Mouse (Mus musculus): ENCODE results near the gene Sfn. TPM values are rescaled to one million over a fixed set of nuclear protein-coding genes. Genes with fewer than 3 reads are reported as not detected.
A peak's percentile ranks its signal among the peaks of the same experiment; 100 is the strongest.

Sfn gene
- polyA plus RNA-seq, 1 experiment from 2014 or later: 18.6 TPM

GRCm38 (mm10) chr4:133603056-133603455 lies 1.1 kb upstream of the Sfn start:
- no peak overlapping the region for H3K4me2 ChIP-seq (ENCODE audit: low read depth)
- no peaks in the 10 kb centered on the region for H3K4me1 ChIP-seq (ENCODE audit: control insufficient read depth, insufficient read depth, low read length)
- no peak for DNase-seq (ENCODE audit: low spot score)
- no peak overlapping the region for H3K27ac ChIP-seq (ENCODE audit: low read depth, low read length)
- no peak overlapping the region for H3K9ac ChIP-seq (ENCODE audit: low read length)
- peaks cover 39% of the 10 kb centered on the region for H3K27me3 ChIP-seq (ENCODE audit: control insufficient read depth, insufficient read depth, low read length)
- no peak for ATAC-seq (ENCODE audit: insufficient read depth, low FRiP score, low TSS enrichment)
- no peak overlapping the region for H3K4me3 ChIP-seq (ENCODE audit: low read depth, low read length)
- 89% methylated on average over 5 of the region's 5 CpGs for WGBS
- no peaks in the 10 kb centered on the region for H3K36me3 ChIP-seq (ENCODE audit: control insufficient read depth, insufficient read depth, low read length)
- no peaks in the 10 kb centered on the region for H3K9me3 ChIP-seq (ENCODE audit: control insufficient read depth, low read length)

DNA sequence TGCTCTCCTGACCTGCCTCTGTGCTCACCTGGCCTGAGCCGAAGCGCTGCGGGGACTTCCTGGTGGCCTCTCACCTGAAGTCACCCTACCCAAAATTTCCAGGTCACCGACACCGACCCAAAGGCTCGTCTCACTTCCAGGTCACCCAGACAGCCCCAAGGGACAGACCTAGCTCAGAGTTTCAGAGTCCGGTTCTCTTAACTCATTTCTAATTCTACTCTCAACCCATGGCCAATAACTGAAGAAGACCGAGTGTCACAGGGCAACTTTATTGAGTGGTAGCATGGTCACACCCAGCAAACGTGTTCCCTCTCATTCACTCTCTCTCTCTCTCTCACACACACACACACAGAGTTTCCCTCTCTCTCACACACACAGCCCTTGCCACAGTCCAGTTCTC lies 1.7 kb downstream of the Sfn start:
- Histone ChIP-seq H3K9ac (ENCODE audit: low read length) (no peak overlapping the region), H3K4me1 (ENCODE audit: control insufficient read depth, insufficient read depth, low read length) (no peaks in the 10 kb centered on the region), H3K4me2 (ENCODE audit: low read depth) (peak overlapping the region; percentile 72; the same call in 1 of the 2 replicates), H3K9me3 (ENCODE audit: control insufficient read depth, low read length) (no peaks in the 10 kb centered on the region), H3K27me3 (ENCODE audit: control insufficient read depth, insufficient read depth, low read length) (peaks cover 40% of the 10 kb centered on the region), H3K27ac (ENCODE audit: low read depth, low read length) (no peak overlapping the region), H3K4me3 (ENCODE audit: low read depth, low read length) (peak overlapping the region; percentile 41), H3K36me3 (ENCODE audit: control insufficient read depth, insufficient read depth, low read length) (no peaks in the 10 kb centered on the region)
- 12% methylated on average over 9 of the region's 9 CpGs for WGBS
- DNase-seq (ENCODE audit: low spot score) (no peak), ATAC-seq (ENCODE audit: insufficient read depth, low FRiP score, low TSS enrichment) (no peak)

GRCm38 (mm10) chr4:133599571-133600073 lies 2.3 kb downstream of the Sfn start:
- Histone ChIP-seq H3K36me3 (ENCODE audit: control insufficient read depth, insufficient read depth, low read length) (no peaks in the 10 kb centered on the region), H3K27ac (ENCODE audit: low read depth, low read length) (no peak overlapping the region), H3K4me3 (ENCODE audit: low read depth, low read length) (peak overlapping the region; percentile 41), H3K27me3 (ENCODE audit: control insufficient read depth, insufficient read depth, low read length) (peaks cover 40% of the 10 kb centered on the region), H3K4me2 (ENCODE audit: low read depth) (peak overlapping the region; percentile 72), H3K9me3 (ENCODE audit: control insufficient read depth, low read length) (no peaks in the 10 kb centered on the region), H3K4me1 (ENCODE audit: control insufficient read depth, insufficient read depth, low read length) (no peaks in the 10 kb centered on the region), H3K9ac (ENCODE audit: low read length) (peak overlapping the region; percentile 40; the same call in 1 of the 2 replicates)
- under 1% methylated on average over 50 of the region's 50 CpGs for WGBS
- DNase-seq (ENCODE audit: low spot score): peak; percentile 85
- ATAC-seq (ENCODE audit: insufficient read depth, low FRiP score, low TSS enrichment): peak; percentile 91

- Histone ChIP-seq H3K27me3 (ENCODE audit: control insufficient read depth, insufficient read depth, low read length) (peaks cover 40% of the 10 kb centered on the region), H3K9me3 (ENCODE audit: control insufficient read depth, low read length) (no peaks in the 10 kb centered on the region), H3K4me2 (ENCODE audit: low read depth) (peak overlapping the region; percentile 72), H3K4me1 (ENCODE audit: control insufficient read depth, insufficient read depth, low read length) (no peaks in the 10 kb centered on the region), H3K36me3 (ENCODE audit: control insufficient read depth, insufficient read depth, low read length) (no peaks in the 10 kb centered on the region), H3K4me3 (ENCODE audit: low read depth, low read length) (peak overlapping the region; percentile 41), H3K27ac (ENCODE audit: low read depth, low read length) (no peak overlapping the region), H3K9ac (ENCODE audit: low read length) (peak overlapping the region; percentile 40; the same call in 1 of the 2 replicates)
- WGBS: 28% methylated on average over 7 of the region's 7 CpGs
- no peak for ATAC-seq (ENCODE audit: insufficient read depth, low FRiP score, low TSS enrichment)
- no peak for DNase-seq (ENCODE audit: low spot score)
Observed at GRCm38 (mm10) chr4:133599116-133599515, 2.9 kb downstream of the Sfn start.

DNA sequence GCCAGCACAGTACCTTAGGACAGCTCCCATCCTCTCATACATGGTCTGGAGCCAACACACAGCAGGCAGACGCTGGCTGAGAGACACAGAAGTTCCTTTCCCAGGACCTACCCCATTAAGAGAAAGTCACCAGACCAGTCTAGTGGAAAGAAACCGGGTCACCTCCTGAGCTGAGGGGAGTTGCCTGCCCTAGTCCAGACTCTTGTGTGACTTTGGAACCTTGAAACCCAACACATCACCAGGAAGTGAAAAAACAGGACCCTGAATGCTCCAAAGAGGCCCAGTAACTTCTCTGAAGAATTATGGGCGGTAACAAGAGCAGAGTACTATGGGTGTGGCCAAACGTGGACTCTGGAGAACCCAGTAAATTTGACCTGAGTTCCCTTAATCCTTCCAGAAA lies 3.4 kb downstream of the Sfn start:
- H3K27me3 ChIP-seq (ENCODE audit: control insufficient read depth, insufficient read depth, low read length): peaks cover 40% of the 10 kb centered on the region
- ATAC-seq (ENCODE audit: insufficient read depth, low FRiP score, low TSS enrichment): no peak

GRCm38 (mm10) chr4:133596084-133596483 lies 5.9 kb downstream of the Sfn start:
- WGBS: 85% methylated on average over 6 of the region's 6 CpGs
- no peak for ATAC-seq (ENCODE audit: insufficient read depth, low FRiP score, low TSS enrichment)

More for the DNA sequence above, 3.4 kb downstream of the Sfn start:
- Histone ChIP-seq H3K9me3 (ENCODE audit: control insufficient read depth, low read length) (no peaks in the 10 kb centered on the region), H3K9ac (ENCODE audit: low read length) (no peak overlapping the region), H3K36me3 (ENCODE audit: control insufficient read depth, insufficient read depth, low read length) (no peaks in the 10 kb centered on the region), H3K4me2 (ENCODE audit: low read depth) (no peak overlapping the region), H3K27ac (ENCODE audit: low read depth, low read length) (no peak overlapping the region), H3K4me1 (ENCODE audit: control insufficient read depth, insufficient read depth, low read length) (no peaks in the 10 kb centered on the region), H3K4me3 (ENCODE audit: low read depth, low read length) (no peak overlapping the region)
- WGBS: 51% methylated on average over 4 of the region's 4 CpGs
- no peak for DNase-seq (ENCODE audit: low spot score)

DNA sequence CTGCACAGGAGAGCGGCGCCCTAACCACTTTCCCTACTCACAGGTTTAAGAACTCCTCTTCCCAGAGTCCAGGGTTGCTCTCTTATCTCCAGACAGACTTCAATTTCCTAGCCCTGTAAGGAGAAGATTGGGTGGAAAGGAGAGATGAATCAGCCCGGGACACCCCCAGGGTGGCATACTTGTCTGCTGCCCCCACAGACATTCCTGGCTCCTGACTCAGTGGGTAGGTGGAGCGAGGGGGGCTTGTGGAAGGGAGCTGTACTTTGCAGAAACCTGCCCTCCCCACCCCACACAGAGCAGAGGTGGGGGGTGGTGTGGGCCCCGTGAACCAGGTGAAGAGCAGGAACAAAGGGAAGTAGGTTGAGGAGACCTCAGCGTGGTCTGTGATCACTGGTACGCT lies 6.4 kb downstream of the Sfn start:
- Histone ChIP-seq H3K4me1 (ENCODE audit: control insufficient read depth, insufficient read depth, low read length) (no peaks in the 10 kb centered on the region), H3K9ac (ENCODE audit: low read length) (no peak overlapping the region), H3K4me3 (ENCODE audit: low read depth, low read length) (no peak overlapping the region), H3K27me3 (ENCODE audit: control insufficient read depth, insufficient read depth, low read length) (peaks cover 23% of the 10 kb centered on the region), H3K27ac (ENCODE audit: low read depth, low read length) (no peak overlapping the region), H3K36me3 (ENCODE audit: control insufficient read depth, insufficient read depth, low read length) (peaks cover 2% of the 10 kb centered on the region), H3K9me3 (ENCODE audit: control insufficient read depth, low read length) (no peaks in the 10 kb centered on the region), H3K4me2 (ENCODE audit: low read depth) (no peak overlapping the region)
- WGBS: 75% methylated on average over 7 of the region's 7 CpGs
- no peak for ATAC-seq (ENCODE audit: insufficient read depth, low FRiP score, low TSS enrichment)
- DNase-seq (ENCODE audit: low spot score): no peak

More at GRCm38 (mm10) chr4:133596084-133596483, 5.9 kb downstream of the Sfn start:
- no peak overlapping the region for H3K4me3 ChIP-seq (ENCODE audit: low read depth, low read length)
- no peak for DNase-seq (ENCODE audit: low spot score)
- no peaks in the 10 kb centered on the region for H3K36me3 ChIP-seq (ENCODE audit: control insufficient read depth, insufficient read depth, low read length)
- no peak overlapping the region for H3K9ac ChIP-seq (ENCODE audit: low read length)
- H3K9me3 ChIP-seq (ENCODE audit: control insufficient read depth, low read length): no peaks in the 10 kb centered on the region
- H3K27me3 ChIP-seq (ENCODE audit: control insufficient read depth, insufficient read depth, low read length): peaks cover 24% of the 10 kb centered on the region
- no peak overlapping the region for H3K4me2 ChIP-seq (ENCODE audit: low read depth)
- H3K4me1 ChIP-seq (ENCODE audit: control insufficient read depth, insufficient read depth, low read length): no peaks in the 10 kb centered on the region
- no peak overlapping the region for H3K27ac ChIP-seq (ENCODE audit: low read depth, low read length)

DNA sequence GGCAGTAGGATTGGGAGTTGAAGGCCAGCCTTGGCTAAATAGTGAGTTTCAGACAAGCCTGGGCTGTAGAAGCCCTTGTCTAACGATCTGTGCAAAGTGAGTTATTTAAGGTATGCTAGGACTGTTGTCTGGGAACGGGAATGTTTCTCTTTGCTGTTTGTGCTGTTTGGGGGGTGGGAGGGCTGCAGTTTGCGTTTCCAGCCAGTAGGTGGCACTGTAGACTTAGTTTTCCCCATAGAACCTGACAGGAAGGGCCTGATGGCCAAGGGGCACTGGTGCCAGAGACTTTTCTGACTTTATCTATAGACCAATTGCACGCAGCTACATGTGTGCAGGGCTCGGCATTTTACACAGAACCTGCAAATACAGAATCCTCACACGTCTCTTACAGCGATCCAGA lies 9.4 kb downstream of the Sfn start:
- H3K4me2 ChIP-seq (ENCODE audit: low read depth): no peak overlapping the region
- no peaks in the 10 kb centered on the region for H3K9me3 ChIP-seq (ENCODE audit: control insufficient read depth, low read length)
- H3K27me3 ChIP-seq (ENCODE audit: control insufficient read depth, insufficient read depth, low read length): no peaks in the 10 kb centered on the region
- DNase-seq (ENCODE audit: low spot score) (peak; percentile 85), ATAC-seq (ENCODE audit: insufficient read depth, low FRiP score, low TSS enrichment) (no peak)
- 34% methylated on average over 7 of the region's 7 CpGs for WGBS
- no peaks in the 10 kb centered on the region for H3K4me1 ChIP-seq (ENCODE audit: control insufficient read depth, insufficient read depth, low read length)
- no peak overlapping the region for H3K4me3 ChIP-seq (ENCODE audit: low read depth, low read length)
- no peak overlapping the region for H3K27ac ChIP-seq (ENCODE audit: low read depth, low read length)
- H3K9ac ChIP-seq (ENCODE audit: low read length): no peak overlapping the region
- H3K36me3 ChIP-seq (ENCODE audit: control insufficient read depth, insufficient read depth, low read length): peaks cover 8% of the 10 kb centered on the region

Data from neural tube, embryonic 11.5 days (tissue).